Mouse (Mus musculus): ENCODE measurements around the gene Plce1. TPM values are rescaled to one million over a fixed set of nuclear protein-coding genes. Genes with fewer than 3 reads are reported as not detected.

Gene Plce1
- polyA plus RNA-seq, 1 experiment from 2014 or later, result 11.2 TPM

DNA sequence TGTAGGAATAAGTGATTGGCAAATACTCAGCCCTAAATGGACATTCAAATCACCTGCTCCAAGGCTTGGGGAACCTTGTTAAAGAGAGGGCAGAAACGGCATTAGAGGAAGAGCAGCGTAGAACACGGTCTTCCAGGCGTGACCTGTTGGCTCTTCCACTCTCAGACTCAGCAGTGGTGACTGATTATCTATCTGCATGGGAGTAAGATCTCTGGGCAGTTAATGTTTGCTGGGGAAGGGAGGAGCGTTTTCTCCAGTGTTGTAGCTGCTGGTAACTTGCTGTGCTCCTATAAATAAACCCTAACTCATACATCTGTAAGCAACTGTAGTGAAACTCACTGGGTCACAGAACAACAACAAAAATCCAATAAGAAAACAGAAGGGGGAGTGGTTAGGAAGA is 108.6 kb downstream of the Plce1 start:
- DNase-seq (ENCODE audit: low spot score), result no peak
- WGBS, result 82% methylated on average over 5 of the region's 5 CpGs
- H3K27ac ChIP-seq (ENCODE audit: low read depth, low read length), result no peak overlapping the region
- H3K4me1 ChIP-seq (ENCODE audit: control insufficient read depth, insufficient read depth, low read length), result no peaks in the 10 kb centered on the region
- H3K4me2 ChIP-seq (ENCODE audit: low read depth), result no peak overlapping the region
- ATAC-seq (ENCODE audit: insufficient read depth, low FRiP score, low TSS enrichment), result no peak
- no peaks in the 10 kb centered on the region for H3K27me3 ChIP-seq (ENCODE audit: control insufficient read depth, insufficient read depth, low read length)
- H3K36me3 ChIP-seq (ENCODE audit: control insufficient read depth, insufficient read depth, low read length), result no peaks in the 10 kb centered on the region
- H3K9ac ChIP-seq (ENCODE audit: low read length), result no peak overlapping the region
- no peak overlapping the region for H3K4me3 ChIP-seq (ENCODE audit: low read depth, low read length)
- H3K9me3 ChIP-seq (ENCODE audit: control insufficient read depth, low read length), result no peaks in the 10 kb centered on the region

DNA sequence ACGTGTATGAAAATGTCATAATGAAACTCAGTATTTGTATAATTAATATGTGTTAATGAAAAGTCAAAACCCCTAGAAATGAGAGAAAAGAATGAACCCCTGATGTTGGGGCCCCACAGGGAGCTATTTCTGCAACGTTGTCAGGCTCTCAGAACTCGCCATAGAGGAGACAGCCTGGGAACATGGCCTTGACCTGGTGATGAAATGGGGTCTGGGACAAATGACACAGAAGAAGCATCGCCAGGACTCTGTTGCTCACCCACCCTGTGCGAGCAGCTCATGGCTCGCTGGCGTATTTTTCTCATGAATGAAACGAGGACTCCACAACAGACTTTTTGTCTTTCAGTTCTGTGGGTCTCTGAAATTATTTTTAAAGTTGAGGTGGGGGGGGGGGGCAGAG is 109.0 kb downstream of the Plce1 start:
- Histone ChIP-seq H3K9me3 (ENCODE audit: control insufficient read depth, low read length) (no peaks in the 10 kb centered on the region), H3K4me1 (ENCODE audit: control insufficient read depth, insufficient read depth, low read length) (no peaks in the 10 kb centered on the region), H3K4me3 (ENCODE audit: low read depth, low read length) (no peak overlapping the region), H3K27ac (ENCODE audit: low read depth, low read length) (no peak overlapping the region), H3K4me2 (ENCODE audit: low read depth) (no peak overlapping the region), H3K27me3 (ENCODE audit: control insufficient read depth, insufficient read depth, low read length) (no peaks in the 10 kb centered on the region), H3K9ac (ENCODE audit: low read length) (no peak overlapping the region), H3K36me3 (ENCODE audit: control insufficient read depth, insufficient read depth, low read length) (no peaks in the 10 kb centered on the region)
- DNase-seq (ENCODE audit: low spot score) (no peak), ATAC-seq (ENCODE audit: insufficient read depth, low FRiP score, low TSS enrichment) (no peak)
- 91% methylated on average over 8 of the region's 8 CpGs for WGBS

DNA sequence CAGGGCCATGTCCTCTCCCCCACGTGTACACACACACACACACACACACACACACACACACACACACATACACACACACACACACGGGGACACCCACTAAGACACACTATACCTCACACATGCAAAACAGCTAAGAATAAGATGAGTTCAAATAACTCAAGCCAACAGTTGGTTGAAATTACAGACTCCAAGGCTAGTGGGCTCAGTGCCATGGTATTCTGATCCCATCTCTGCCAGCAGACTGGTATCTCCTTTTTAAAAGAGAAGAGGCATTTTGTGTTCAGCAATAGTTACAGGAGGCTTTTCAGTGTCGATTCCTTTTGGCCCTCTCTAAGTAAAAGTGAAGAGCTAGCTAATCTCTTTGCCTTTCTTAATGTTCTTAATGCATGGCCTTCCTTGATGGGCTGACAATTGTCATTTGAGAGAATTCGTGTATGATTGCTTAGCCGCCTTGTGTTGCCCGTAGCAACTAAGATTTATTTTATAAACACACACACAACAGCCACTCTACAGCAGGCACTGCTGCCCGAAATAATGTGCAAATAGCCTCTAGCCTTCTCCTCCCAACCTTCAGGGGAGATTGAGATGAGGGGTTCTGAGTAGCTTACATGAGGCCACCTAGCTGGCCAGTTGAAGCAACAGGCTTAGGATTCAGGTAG is 111.8 kb downstream of the Plce1 start:
- Histone ChIP-seq H3K9ac (ENCODE audit: low read length) (no peak overlapping the region), H3K9me3 (ENCODE audit: control insufficient read depth, low read length) (no peaks in the 10 kb centered on the region), H3K4me2 (ENCODE audit: low read depth) (no peak overlapping the region), H3K36me3 (ENCODE audit: control insufficient read depth, insufficient read depth, low read length) (no peaks in the 10 kb centered on the region), H3K4me1 (ENCODE audit: control insufficient read depth, insufficient read depth, low read length) (no peaks in the 10 kb centered on the region), H3K4me3 (ENCODE audit: low read depth, low read length) (no peak overlapping the region), H3K27me3 (ENCODE audit: control insufficient read depth, insufficient read depth, low read length) (no peaks in the 10 kb centered on the region), H3K27ac (ENCODE audit: low read depth, low read length) (no peak overlapping the region)
- ATAC-seq (ENCODE audit: insufficient read depth, low FRiP score, low TSS enrichment) (no peak), DNase-seq (ENCODE audit: low spot score) (no peak)
- WGBS, result 92% methylated on average over 7 of the region's 7 CpGs

DNA sequence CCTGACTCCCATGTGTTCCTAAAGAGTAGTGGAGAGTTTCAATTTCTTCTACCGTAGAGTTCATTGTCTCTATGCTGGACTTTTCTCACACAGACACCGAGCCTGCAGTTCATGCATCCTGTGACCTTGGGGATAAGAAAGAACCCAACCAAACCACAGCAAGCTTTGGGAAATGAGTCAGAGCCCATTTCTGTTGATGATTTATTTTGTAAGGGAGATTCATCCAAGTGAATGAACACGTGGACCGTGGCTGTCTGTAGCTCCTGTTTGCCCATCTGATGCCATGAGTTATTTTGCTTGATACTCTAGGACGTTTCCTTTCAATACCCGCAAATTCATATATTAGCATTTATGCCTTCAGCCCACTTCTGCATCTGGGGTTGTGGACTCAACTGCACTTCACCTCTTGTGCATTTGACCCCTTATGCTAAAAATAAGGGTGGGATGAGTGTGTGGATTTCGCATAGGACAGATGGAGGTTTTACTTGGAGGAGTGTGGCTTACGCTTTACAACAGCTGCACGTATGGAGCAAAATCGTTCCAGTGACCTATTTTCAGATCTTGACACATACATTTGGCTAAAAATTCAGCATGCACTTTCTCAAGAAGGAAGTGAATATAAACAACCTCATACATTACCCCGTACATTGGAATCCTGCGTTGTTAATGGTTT is 112.5 kb downstream of the Plce1 start:
- WGBS, result 88% methylated on average over 12 of the region's 12 CpGs
- no peak for DNase-seq (ENCODE audit: low spot score)
- no peaks in the 10 kb centered on the region for H3K27me3 ChIP-seq (ENCODE audit: control insufficient read depth, insufficient read depth, low read length)
- H3K36me3 ChIP-seq (ENCODE audit: control insufficient read depth, insufficient read depth, low read length), result no peaks in the 10 kb centered on the region
- no peaks in the 10 kb centered on the region for H3K9me3 ChIP-seq (ENCODE audit: control insufficient read depth, low read length)
- no peak overlapping the region for H3K9ac ChIP-seq (ENCODE audit: low read length)
- ATAC-seq (ENCODE audit: insufficient read depth, low FRiP score, low TSS enrichment), result no peak
- H3K4me3 ChIP-seq (ENCODE audit: low read depth, low read length), result no peak overlapping the region
- no peak overlapping the region for H3K4me2 ChIP-seq (ENCODE audit: low read depth)
- no peaks in the 10 kb centered on the region for H3K4me1 ChIP-seq (ENCODE audit: control insufficient read depth, insufficient read depth, low read length)
- no peak overlapping the region for H3K27ac ChIP-seq (ENCODE audit: low read depth, low read length)

DNA sequence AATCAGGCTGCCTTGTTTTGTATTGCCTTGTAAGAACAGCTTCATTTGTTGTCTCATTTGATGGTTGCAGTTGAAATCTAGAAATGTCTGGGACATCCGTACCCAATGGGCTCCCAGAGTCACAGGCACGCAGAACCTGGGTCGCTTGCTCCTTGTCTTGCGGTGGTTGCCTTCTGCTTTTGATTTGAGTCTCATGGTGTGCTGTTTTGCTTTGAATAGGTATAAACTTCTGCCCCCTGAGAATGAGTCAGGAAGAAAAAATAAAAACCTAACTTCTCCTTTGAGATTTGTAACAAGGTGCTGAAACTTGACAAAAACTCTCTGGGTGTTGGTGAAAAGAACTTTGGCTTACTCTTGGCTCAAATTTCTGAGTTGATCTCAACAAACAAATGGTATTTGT is 115.2 kb downstream of the Plce1 start:
- no peak overlapping the region for H3K4me3 ChIP-seq (ENCODE audit: low read depth, low read length)
- H3K9ac ChIP-seq (ENCODE audit: low read length), result no peak overlapping the region
- no peak overlapping the region for H3K4me2 ChIP-seq (ENCODE audit: low read depth)
- H3K36me3 ChIP-seq (ENCODE audit: control insufficient read depth, insufficient read depth, low read length), result no peaks in the 10 kb centered on the region
- H3K27me3 ChIP-seq (ENCODE audit: control insufficient read depth, insufficient read depth, low read length), result no peaks in the 10 kb centered on the region
- DNase-seq (ENCODE audit: low spot score) (no peak), ATAC-seq (ENCODE audit: insufficient read depth, low FRiP score, low TSS enrichment) (no peak)
- no peaks in the 10 kb centered on the region for H3K9me3 ChIP-seq (ENCODE audit: control insufficient read depth, low read length)
- H3K27ac ChIP-seq (ENCODE audit: low read depth, low read length), result no peak overlapping the region
- no peaks in the 10 kb centered on the region for H3K4me1 ChIP-seq (ENCODE audit: control insufficient read depth, insufficient read depth, low read length)
- 93% methylated on average over 4 of the region's 4 CpGs for WGBS

DNA sequence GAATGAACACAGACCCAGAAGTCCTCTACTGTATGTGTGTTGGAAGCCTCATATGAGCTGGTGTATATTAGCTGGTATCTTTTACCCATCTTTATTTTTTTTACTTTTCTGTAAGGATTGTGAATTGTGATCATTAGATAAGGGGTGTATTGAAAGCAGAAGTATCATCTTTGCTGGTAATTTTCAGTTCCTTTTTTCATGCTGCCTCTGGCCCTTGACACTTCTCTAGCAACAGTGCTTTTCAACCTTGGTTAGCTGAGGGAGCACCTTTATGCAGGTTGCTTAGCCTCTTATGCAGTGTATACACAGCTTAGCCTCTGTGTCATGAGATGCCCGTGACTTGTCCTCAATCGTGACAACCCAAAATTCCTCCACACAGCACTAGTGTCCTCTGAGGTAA is 116.5 kb downstream of the Plce1 start:
- no peaks in the 10 kb centered on the region for H3K27me3 ChIP-seq (ENCODE audit: control insufficient read depth, insufficient read depth, low read length)
- no peak overlapping the region for H3K4me3 ChIP-seq (ENCODE audit: low read depth, low read length)
- no peak for DNase-seq (ENCODE audit: low spot score)
- H3K9ac ChIP-seq (ENCODE audit: low read length), result no peak overlapping the region
- H3K4me1 ChIP-seq (ENCODE audit: control insufficient read depth, insufficient read depth, low read length), result no peaks in the 10 kb centered on the region
- H3K36me3 ChIP-seq (ENCODE audit: control insufficient read depth, insufficient read depth, low read length), result no peaks in the 10 kb centered on the region
- H3K9me3 ChIP-seq (ENCODE audit: control insufficient read depth, low read length), result no peaks in the 10 kb centered on the region
- H3K4me2 ChIP-seq (ENCODE audit: low read depth), result no peak overlapping the region
- ATAC-seq (ENCODE audit: insufficient read depth, low FRiP score, low TSS enrichment), result no peak
- 88% methylated on average over 2 of the region's 2 CpGs for WGBS
- H3K27ac ChIP-seq (ENCODE audit: low read depth, low read length), result no peak overlapping the region

DNA sequence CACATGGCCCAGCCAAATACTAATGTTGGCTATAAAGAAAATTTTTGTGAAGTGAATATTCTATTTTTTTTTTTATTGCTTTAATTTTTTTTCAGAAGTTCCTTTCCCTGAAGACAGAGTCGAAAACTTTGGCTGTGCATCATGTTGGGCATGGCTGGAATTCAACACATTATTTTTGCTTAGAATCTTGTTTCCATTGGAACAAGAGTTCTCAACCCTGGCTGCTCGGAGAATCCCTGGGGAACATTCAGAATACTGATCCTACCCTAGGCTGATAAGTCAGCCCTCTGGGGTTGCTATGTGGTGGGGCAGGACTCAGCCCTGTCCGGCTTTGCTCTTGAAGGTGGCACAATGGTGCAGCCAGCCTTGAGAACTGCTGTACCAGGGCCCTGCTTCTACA is 118.1 kb downstream of the Plce1 start:
- Histone ChIP-seq H3K27ac (ENCODE audit: low read depth, low read length) (no peak overlapping the region), H3K36me3 (ENCODE audit: control insufficient read depth, insufficient read depth, low read length) (no peaks in the 10 kb centered on the region), H3K9me3 (ENCODE audit: control insufficient read depth, low read length) (no peaks in the 10 kb centered on the region), H3K27me3 (ENCODE audit: control insufficient read depth, insufficient read depth, low read length) (no peaks in the 10 kb centered on the region), H3K4me1 (ENCODE audit: control insufficient read depth, insufficient read depth, low read length) (no peaks in the 10 kb centered on the region), H3K4me2 (ENCODE audit: low read depth) (no peak overlapping the region), H3K4me3 (ENCODE audit: low read depth, low read length) (no peak overlapping the region), H3K9ac (ENCODE audit: low read length) (no peak overlapping the region)
- 86% methylated on average over 3 of the region's 3 CpGs for WGBS
- no peak for ATAC-seq (ENCODE audit: insufficient read depth, low FRiP score, low TSS enrichment)
- DNase-seq (ENCODE audit: low spot score), result no peak

DNA sequence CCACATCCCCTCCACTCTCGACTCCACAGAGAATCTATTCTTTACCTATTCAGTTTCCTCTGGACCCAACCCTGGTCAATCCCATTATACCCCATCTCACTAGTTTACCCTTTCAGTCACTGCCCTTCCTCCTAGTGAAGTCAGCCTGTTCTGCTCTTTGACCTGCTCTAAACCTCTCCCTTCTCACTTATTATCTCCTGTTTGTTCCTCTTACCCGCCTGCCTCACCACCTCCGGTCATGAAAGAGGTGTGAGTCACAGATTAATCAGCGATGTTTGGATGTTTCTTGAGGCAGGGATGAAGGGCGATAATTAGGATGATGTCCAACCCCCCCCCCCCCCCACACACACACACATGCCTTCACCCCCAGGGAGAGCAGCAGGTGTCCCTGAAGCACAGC is 120.2 kb downstream of the Plce1 start:
- no peak for DNase-seq (ENCODE audit: low spot score)
- H3K4me1 ChIP-seq (ENCODE audit: control insufficient read depth, insufficient read depth, low read length), result no peaks in the 10 kb centered on the region
- H3K9ac ChIP-seq (ENCODE audit: low read length), result no peak overlapping the region
- no peaks in the 10 kb centered on the region for H3K27me3 ChIP-seq (ENCODE audit: control insufficient read depth, insufficient read depth, low read length)
- H3K4me3 ChIP-seq (ENCODE audit: low read depth, low read length), result no peak overlapping the region
- no peak for ATAC-seq (ENCODE audit: insufficient read depth, low FRiP score, low TSS enrichment)
- H3K9me3 ChIP-seq (ENCODE audit: control insufficient read depth, low read length), result no peaks in the 10 kb centered on the region
- H3K4me2 ChIP-seq (ENCODE audit: low read depth), result no peak overlapping the region
- no peak overlapping the region for H3K27ac ChIP-seq (ENCODE audit: low read depth, low read length)
- WGBS, result 82% methylated on average over 5 of the region's 5 CpGs
- H3K36me3 ChIP-seq (ENCODE audit: control insufficient read depth, insufficient read depth, low read length), result no peaks in the 10 kb centered on the region

DNA sequence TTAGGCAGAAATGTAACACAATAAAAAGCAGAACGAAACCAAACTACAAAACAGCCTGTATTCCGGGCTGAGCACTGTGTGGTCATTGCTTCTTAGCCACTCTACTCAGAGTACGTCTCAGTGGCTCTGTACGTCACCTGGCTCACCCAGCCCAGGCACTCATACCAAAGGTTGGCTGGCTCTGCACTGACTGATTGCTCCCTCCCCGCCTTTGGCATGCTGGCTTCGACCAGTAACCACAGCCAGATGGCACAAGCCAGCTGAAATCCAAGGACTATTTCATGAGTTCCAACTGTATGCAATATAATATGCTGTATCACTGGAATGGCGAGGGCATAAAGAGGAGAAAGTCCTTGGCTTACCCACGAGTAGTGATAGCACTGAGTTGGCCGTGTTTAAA is 121.9 kb downstream of the Plce1 start:
- ATAC-seq (ENCODE audit: insufficient read depth, low FRiP score, low TSS enrichment) (no peak), DNase-seq (ENCODE audit: low spot score) (no peak)
- H3K27ac ChIP-seq (ENCODE audit: low read depth, low read length), result no peak overlapping the region
- no peaks in the 10 kb centered on the region for H3K36me3 ChIP-seq (ENCODE audit: control insufficient read depth, insufficient read depth, low read length)
- no peaks in the 10 kb centered on the region for H3K27me3 ChIP-seq (ENCODE audit: control insufficient read depth, insufficient read depth, low read length)
- no peaks in the 10 kb centered on the region for H3K4me1 ChIP-seq (ENCODE audit: control insufficient read depth, insufficient read depth, low read length)
- 83% methylated on average over 9 of the region's 9 CpGs for WGBS
- H3K9ac ChIP-seq (ENCODE audit: low read length), result no peak overlapping the region
- H3K4me2 ChIP-seq (ENCODE audit: low read depth), result no peak overlapping the region
- H3K9me3 ChIP-seq (ENCODE audit: control insufficient read depth, low read length), result no peaks in the 10 kb centered on the region
- H3K4me3 ChIP-seq (ENCODE audit: low read depth, low read length), result no peak overlapping the region

Measured in neural tube, embryonic 11.5 days (tissue).